Mouse (Mus musculus): ENCODE results near the gene Aph1a. TPM values are rescaled to one million over a fixed set of nuclear protein-coding genes. Genes with fewer than 3 reads are reported as not detected.
"Not testable (repeated sequence)": the region's sequence is repeated elsewhere in the genome, so short reads cannot be mapped to it uniquely, and the experiment has no call there.

Aph1a gene
- polyA plus RNA-seq, 1 experiment from 2014 or later: 31.1 TPM

GRCm38 (mm10) chr3:95923429-95923828, 29.7 kb downstream of the Aph1a start:
- WGBS: 86% methylated on average over 7 of the region's 7 CpGs
- not testable (repeated sequence) for H3K9me3 ChIP-seq (replicated peaks; ENCODE audit: control insufficient read depth, low read length); H3K4me3 ChIP-seq (ENCODE audit: low read length); H3K27me3 ChIP-seq (ENCODE audit: control insufficient read depth, insufficient read depth, low read length); H3K4me2 ChIP-seq (ENCODE audit: low read depth, low read length); ATAC-seq (replicated peaks; ENCODE audit: extremely low read depth, insufficient read depth, low FRiP score); H3K4me1 ChIP-seq (ENCODE audit: control insufficient read depth, insufficient read depth, low read length); H3K9ac ChIP-seq (ENCODE audit: low read length); H3K36me3 ChIP-seq (ENCODE audit: control insufficient read depth, insufficient read depth)
- peak overlapping the region; percentile 14; the same call in 1 of the 2 replicates for H3K27ac ChIP-seq (ENCODE audit: low read length)

- Histone ChIP-seq H3K36me3 (ENCODE audit: control insufficient read depth, insufficient read depth) (no peaks in the 10 kb centered on the region), H3K9ac (ENCODE audit: low read length) (no peak overlapping the region), H3K4me3 (ENCODE audit: low read length) (no peak overlapping the region), H3K27me3 (ENCODE audit: control insufficient read depth, insufficient read depth, low read length) (no peaks in the 10 kb centered on the region), H3K4me2 (ENCODE audit: low read depth, low read length) (no peak overlapping the region), H3K27ac (ENCODE audit: low read length) (peak overlapping the region; percentile 14; the same call in 1 of the 2 replicates), H3K4me1 (ENCODE audit: control insufficient read depth, insufficient read depth, low read length) (no peaks in the 10 kb centered on the region), H3K9me3 (replicated peaks; ENCODE audit: control insufficient read depth, low read length) (no peaks in the 10 kb centered on the region)
- ATAC-seq (replicated peaks; ENCODE audit: extremely low read depth, insufficient read depth, low FRiP score): no peak
- WGBS: 54% methylated on average over 4 of the region's 4 CpGs
Measured at GRCm38 (mm10) chr3:95924185-95924584, 30.4 kb downstream of the Aph1a start.

- Histone ChIP-seq H3K4me1 (ENCODE audit: control insufficient read depth, insufficient read depth, low read length) (no peaks in the 10 kb centered on the region), H3K36me3 (ENCODE audit: control insufficient read depth, insufficient read depth) (no peaks in the 10 kb centered on the region), H3K4me2 (ENCODE audit: low read depth, low read length) (no peak overlapping the region), H3K27ac (ENCODE audit: low read length) (no peak overlapping the region; the same call in 1 of the 2 replicates), H3K9me3 (replicated peaks; ENCODE audit: control insufficient read depth, low read length) (no peaks in the 10 kb centered on the region), H3K9ac (ENCODE audit: low read length) (no peak overlapping the region), H3K27me3 (ENCODE audit: control insufficient read depth, insufficient read depth, low read length) (no peaks in the 10 kb centered on the region), H3K4me3 (ENCODE audit: low read length) (no peak overlapping the region)
- no peak for ATAC-seq (replicated peaks; ENCODE audit: extremely low read depth, insufficient read depth, low FRiP score)
- 75% methylated on average over 5 of the region's 5 CpGs for WGBS
Measured at GRCm38 (mm10) chr3:95925087-95925486, 31.3 kb downstream of the Aph1a start.

- Histone ChIP-seq H3K27me3 (ENCODE audit: control insufficient read depth, insufficient read depth, low read length) (no peaks in the 10 kb centered on the region), H3K27ac (ENCODE audit: low read length) (peak overlapping the region; percentile 71), H3K4me1 (ENCODE audit: control insufficient read depth, insufficient read depth, low read length) (peaks cover 13% of the 10 kb centered on the region), H3K4me3 (ENCODE audit: low read length) (peak overlapping the region; percentile 93), H3K36me3 (ENCODE audit: control insufficient read depth, insufficient read depth) (no peaks in the 10 kb centered on the region), H3K9ac (ENCODE audit: low read length) (peak overlapping the region; percentile 40), H3K9me3 (replicated peaks; ENCODE audit: control insufficient read depth, low read length) (no peaks in the 10 kb centered on the region), H3K4me2 (ENCODE audit: low read depth, low read length) (peak overlapping the region; percentile 59)
- 38% methylated on average over 6 of the region's 6 CpGs for WGBS
- no peak for ATAC-seq (replicated peaks; ENCODE audit: extremely low read depth, insufficient read depth, low FRiP score)
Measured at GRCm38 (mm10) chr3:95928261-95928657, 34.5 kb downstream of the Aph1a start.

- H3K36me3 ChIP-seq (ENCODE audit: control insufficient read depth, insufficient read depth): peaks cover 1% of the 10 kb centered on the region; the same call in 1 of the 2 replicates
- H3K27ac ChIP-seq (ENCODE audit: low read length): peak within 1 kb of the TSS; percentile 90
- WGBS: under 1% methylated on average over 49 of the region's 49 CpGs
- peak within 1 kb of the TSS; percentile 98 for H3K9ac ChIP-seq (ENCODE audit: low read length)
- H3K4me1 ChIP-seq (ENCODE audit: control insufficient read depth, insufficient read depth, low read length): peaks cover 13% of the 10 kb centered on the region
- ATAC-seq (replicated peaks; ENCODE audit: extremely low read depth, insufficient read depth, low FRiP score): peak; percentile 99
- no peaks in the 10 kb centered on the region for H3K27me3 ChIP-seq (ENCODE audit: control insufficient read depth, insufficient read depth, low read length)
- no peaks in the 10 kb centered on the region for H3K9me3 ChIP-seq (replicated peaks; ENCODE audit: control insufficient read depth, low read length)
- H3K4me3 ChIP-seq (ENCODE audit: low read length): peak within 1 kb of the TSS; percentile 93
- peak within 1 kb of the TSS; percentile 76 for H3K4me2 ChIP-seq (ENCODE audit: low read depth, low read length)
Measured at GRCm38 (mm10) chr3:95928658-95929503, 35.1 kb downstream of the Aph1a start, which contains the start of gene Anp32e. Gene Anp32e, plus strand, starts transcription at chr3:95929246.

DNA sequence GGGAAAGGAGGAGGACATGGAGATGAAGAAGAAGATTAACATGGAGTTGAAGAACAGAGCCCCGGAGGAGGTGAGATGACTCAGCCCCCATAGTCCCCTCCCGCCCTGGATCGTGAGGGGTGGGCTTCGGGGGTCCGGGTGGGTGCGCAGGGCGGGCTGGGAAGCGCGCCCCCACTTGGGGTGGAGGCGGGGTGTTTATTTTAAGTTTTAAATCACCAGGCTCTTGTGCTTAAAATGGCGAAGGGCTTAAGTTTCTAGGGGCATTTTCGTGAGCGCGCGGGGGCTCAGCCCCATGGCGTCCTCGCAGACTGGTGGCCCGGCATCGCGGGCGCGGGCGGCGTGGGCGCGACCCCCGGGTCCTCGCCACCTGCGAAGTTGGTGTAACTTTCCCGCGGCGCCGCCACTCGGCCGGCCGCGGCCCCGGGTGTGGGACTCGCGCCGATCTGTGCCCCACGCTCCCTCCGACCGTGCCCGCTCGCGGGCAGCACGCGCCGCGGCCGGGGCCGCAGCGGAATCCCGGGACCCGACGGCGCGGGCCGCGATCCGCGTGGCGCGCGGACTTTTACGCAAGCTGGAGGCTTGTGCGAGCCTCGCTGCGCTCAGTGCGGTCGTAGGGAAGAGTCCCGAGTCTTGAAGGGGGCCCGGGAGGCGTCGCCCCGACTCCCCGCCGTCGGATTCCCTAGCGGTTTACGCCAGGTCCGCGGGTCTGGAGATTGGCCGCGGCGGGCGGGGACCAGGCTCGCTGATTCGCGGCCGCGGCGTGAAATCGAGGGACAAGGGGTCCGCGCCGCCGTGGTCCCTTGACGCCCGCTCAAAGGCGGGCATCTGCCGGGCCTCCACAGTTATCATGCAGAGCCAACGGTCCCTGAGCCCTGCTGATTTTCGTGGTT, 36.1 kb downstream of the Aph1a start:
- peak overlapping the region; percentile 90 for H3K27ac ChIP-seq (ENCODE audit: low read length)
- H3K4me1 ChIP-seq (ENCODE audit: control insufficient read depth, insufficient read depth, low read length): peaks cover 13% of the 10 kb centered on the region
- H3K9me3 ChIP-seq (replicated peaks; ENCODE audit: control insufficient read depth, low read length): no peaks in the 10 kb centered on the region
- ATAC-seq (replicated peaks; ENCODE audit: extremely low read depth, insufficient read depth, low FRiP score): no peak
- peak overlapping the region; percentile 93 for H3K4me3 ChIP-seq (ENCODE audit: low read length)
- WGBS: under 1% methylated on average over 103 of the region's 105 CpGs
- H3K4me2 ChIP-seq (ENCODE audit: low read depth, low read length): peak overlapping the region; percentile 76
- no peaks in the 10 kb centered on the region for H3K27me3 ChIP-seq (ENCODE audit: control insufficient read depth, insufficient read depth, low read length)
- peaks cover 10% of the 10 kb centered on the region for H3K36me3 ChIP-seq (ENCODE audit: control insufficient read depth, insufficient read depth)
- H3K9ac ChIP-seq (ENCODE audit: low read length): peak overlapping the region; percentile 98

GRCm38 (mm10) chr3:95930471-95930789, 36.7 kb downstream of the Aph1a start:
- WGBS: 0% methylated on average over 5 of the region's 5 CpGs
- H3K4me2 ChIP-seq (ENCODE audit: low read depth, low read length): peak overlapping the region; percentile 76
- no peaks in the 10 kb centered on the region for H3K9me3 ChIP-seq (replicated peaks; ENCODE audit: control insufficient read depth, low read length)
- H3K9ac ChIP-seq (ENCODE audit: low read length): peak overlapping the region; percentile 98
- peaks cover 16% of the 10 kb centered on the region for H3K36me3 ChIP-seq (ENCODE audit: control insufficient read depth, insufficient read depth)
- no peaks in the 10 kb centered on the region for H3K27me3 ChIP-seq (ENCODE audit: control insufficient read depth, insufficient read depth, low read length)
- no peak for ATAC-seq (replicated peaks; ENCODE audit: extremely low read depth, insufficient read depth, low FRiP score)
- peaks cover 13% of the 10 kb centered on the region for H3K4me1 ChIP-seq (ENCODE audit: control insufficient read depth, insufficient read depth, low read length)
- H3K4me3 ChIP-seq (ENCODE audit: low read length): peak overlapping the region; percentile 93
- peak overlapping the region; percentile 90 for H3K27ac ChIP-seq (ENCODE audit: low read length)

DNA sequence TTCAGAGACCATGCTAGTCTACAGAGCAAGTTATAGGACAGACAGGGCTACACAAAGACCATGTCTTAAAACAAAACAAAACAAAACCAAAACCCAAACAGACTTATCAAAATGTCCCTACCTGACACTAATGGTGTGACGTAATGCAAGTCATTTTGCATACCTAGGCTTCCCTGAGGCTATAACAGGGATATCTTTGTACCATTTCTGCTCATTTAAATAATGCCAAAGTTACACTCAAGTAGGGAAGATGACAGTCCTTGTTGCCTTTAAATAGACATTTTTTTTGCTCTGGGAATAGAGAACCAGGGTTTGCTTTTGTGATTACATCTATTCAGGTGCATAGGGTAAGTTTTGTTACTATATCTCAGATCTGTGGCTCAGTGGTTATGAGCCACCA, 37.7 kb downstream of the Aph1a start:
- Histone ChIP-seq H3K36me3 (ENCODE audit: control insufficient read depth, insufficient read depth) (peaks cover 18% of the 10 kb centered on the region), H3K27me3 (ENCODE audit: control insufficient read depth, insufficient read depth, low read length) (no peaks in the 10 kb centered on the region), H3K4me3 (ENCODE audit: low read length) (no peak overlapping the region), H3K4me1 (ENCODE audit: control insufficient read depth, insufficient read depth, low read length) (peaks cover 13% of the 10 kb centered on the region), H3K9me3 (replicated peaks; ENCODE audit: control insufficient read depth, low read length) (no peaks in the 10 kb centered on the region), H3K27ac (ENCODE audit: low read length) (no peak overlapping the region), H3K4me2 (ENCODE audit: low read depth, low read length) (peak overlapping the region; percentile 23), H3K9ac (ENCODE audit: low read length) (no peak overlapping the region)
- 90% methylated on average over 1 of the region's 1 CpGs for WGBS
- ATAC-seq (replicated peaks; ENCODE audit: extremely low read depth, insufficient read depth, low FRiP score): no peak

- 63% methylated on average over 1 of the region's 1 CpGs for WGBS
- Histone ChIP-seq H3K27ac (ENCODE audit: low read length) (no peak overlapping the region; the same call in 1 of the 2 replicates), H3K4me1 (ENCODE audit: control insufficient read depth, insufficient read depth, low read length) (peaks cover 13% of the 10 kb centered on the region), H3K9ac (ENCODE audit: low read length) (no peak overlapping the region), H3K4me3 (ENCODE audit: low read length) (no peak overlapping the region), H3K4me2 (ENCODE audit: low read depth, low read length) (no peak overlapping the region), H3K36me3 (ENCODE audit: control insufficient read depth, insufficient read depth) (peaks cover 25% of the 10 kb centered on the region), H3K9me3 (replicated peaks; ENCODE audit: control insufficient read depth, low read length) (no peaks in the 10 kb centered on the region), H3K27me3 (ENCODE audit: control insufficient read depth, insufficient read depth, low read length) (no peaks in the 10 kb centered on the region)
- no peak for ATAC-seq (replicated peaks; ENCODE audit: extremely low read depth, insufficient read depth, low FRiP score)
Measured at GRCm38 (mm10) chr3:95932157-95932556, 38.4 kb downstream of the Aph1a start.

Data from heart, embryonic 16.5 days (tissue).